In genomic region chr13:96670019-96670405, GRCm38 (mm10) we compare ENCODE assay signal across 8 mouse cellular contexts. TPM values are rescaled to one million over a fixed set of nuclear protein-coding genes. Genes with fewer than 3 reads are reported as not detected.
DNase-seq lines count a peak whose midpoint lies in the region; ATAC-seq and TF ChIP-seq lines count a peak whose summit lies in the region.

No protein-coding gene starts in this region.

- H3K27me3 ChIP-seq in heart, embryonic 11.5 days (ENCODE audit: control insufficient read depth, insufficient read depth, low read length), result no peaks in the 10 kb centered on the region
- H3K27me3 ChIP-seq in liver, embryonic 12.5 days (replicated peaks), result no peaks in the 10 kb centered on the region

- H3K4me1 ChIP-seq in heart, embryonic 11.5 days (ENCODE audit: control insufficient read depth, insufficient read depth, low read length), result peaks cover 20% of the 10 kb centered on the region
- peaks cover 8% of the 10 kb centered on the region; the same call in 1 of the 2 replicates for H3K4me1 ChIP-seq in embryonic fibroblast, embryonic 13.5 days (ENCODE audit: control insufficient read depth, insufficient read depth, low read length)
- peaks cover 54% of the 10 kb centered on the region for H3K4me1 ChIP-seq in liver, embryonic 12.5 days

- H3K27ac ChIP-seq in heart, embryonic 11.5 days (ENCODE audit: low read depth, low read length), result peak overlapping the region; percentile 94
- peak overlapping the region; percentile 82 for H3K27ac ChIP-seq in embryonic fibroblast, embryonic 13.5 days (ENCODE audit: insufficient read depth, low read length)
- peak overlapping the region; percentile 96 for H3K27ac ChIP-seq in liver, embryonic 12.5 days

- H3K4me2 ChIP-seq in heart, embryonic 11.5 days, result peak overlapping the region; percentile 71
- H3K4me2 ChIP-seq in liver, embryonic 12.5 days, result peak overlapping the region; percentile 75

- peaks cover 10% of the 10 kb centered on the region for H3K36me3 ChIP-seq in heart, embryonic 11.5 days (ENCODE audit: control insufficient read depth, insufficient read depth, low read length)
- peaks cover 28% of the 10 kb centered on the region for H3K36me3 ChIP-seq in liver, embryonic 12.5 days

- TF ChIP-seq POLR2A in embryonic fibroblast, embryonic 13.5 days (IDR thresholded peaks at IDR 0.05; ENCODE audit: low read depth, low read length), result no peak

- 4% methylated on average over 13 of the region's 13 CpGs for WGBS in heart, embryonic 11.5 days (ENCODE audit: insufficient replicate concordance)
- WGBS in liver, embryonic 12.5 days (ENCODE audit: insufficient replicate concordance), result 3% methylated on average over 13 of the region's 13 CpGs

- TF ChIP-seq CTCF in embryonic fibroblast, embryonic 13.5 days (IDR thresholded peaks at IDR 0.05; ENCODE audit: borderline replicate concordance, insufficient read depth, low read length), result no peak

- no peak for ATAC-seq in heart, embryonic 11.5 days (replicated peaks; ENCODE audit: insufficient number of reproducible peaks, low FRiP score, low TSS enrichment)
- no peak for ATAC-seq in liver, embryonic 12.5 days

- H3K9ac ChIP-seq in heart, embryonic 11.5 days (ENCODE audit: low read depth, low read length), result peak overlapping the region; percentile 98
- peak overlapping the region; percentile 99 for H3K9ac ChIP-seq in liver, embryonic 12.5 days

- intact Hi-C loops in heart, postnatal 10 days (cut with DNase I), result no loop called here

- H3K4me3 ChIP-seq in heart, embryonic 11.5 days (ENCODE audit: low read depth, low read length), result peak overlapping the region; percentile 93
- peak overlapping the region; percentile 95 for H3K4me3 ChIP-seq in embryonic fibroblast, embryonic 13.5 days (ENCODE audit: insufficient read depth, low read length)
- H3K4me3 ChIP-seq in liver, embryonic 12.5 days, result peak overlapping the region; percentile 99

- H3K9me3 ChIP-seq in heart, embryonic 11.5 days (replicated peaks; ENCODE audit: control insufficient read depth, low read length), result no peaks in the 10 kb centered on the region
- no peaks in the 10 kb centered on the region for H3K9me3 ChIP-seq in liver, embryonic 12.5 days (replicated peaks)

- no peak for DNase-seq in heart, postnatal 10 days
- peak; percentile 40 for DNase-seq in A20 (ENCODE audit: low read depth, low spot score)
- DNase-seq in right cerebral cortex, postnatal 14 days, result no peak
- no peak for DNase-seq in urinary bladder, postnatal 25 days (ENCODE audit: low spot score)
- no peak for DNase-seq in right cerebral cortex, adult 18-20 months

RNA-seq across cellular contexts. Expression of gene Hmgcr, which starts 0.7 kb away (rescaled TPM):
- polyA plus RNA-seq in heart, embryonic 11.5 days (2014; fragmentation: Nextera tagmentation; extraction: Ambion mirVana), result 51.3 and 69.5 TPM in 2 replicates
- 10 to 100 TPM; 16.8 to 22.6 TPM for total RNA-seq in heart, postnatal 10 days (2021)
- 110 and 127 TPM in 2 replicates for polyA plus RNA-seq in embryonic fibroblast, embryonic 13.5 days (2011; ENCODE audit: insufficient read length, low read depth, missing spikeins)
- 79.3 and 87.9 TPM in 2 replicates for polyA plus RNA-seq in liver, embryonic 12.5 days (2016; fragmentation: Nextera tagmentation; extraction: Ambion mirVana)
